Mouse (Mus musculus) liver, postnatal 0 days (tissue): ENCODE data around the gene Kiss1. TPM values are rescaled to one million over a fixed set of nuclear protein-coding genes. Genes with fewer than 3 reads are reported as not detected.

ENCODE experiments used
- ATAC-seq: fragments of 200-750 bp; cut with Nextera tagmentation; 2 replicates; pipeline ENCODE4 v1.8.0; 2017; ENCODE audit warnings: mild to moderate bottlenecking, moderate library complexity
- DNase-seq: peaks from one replicate; pipeline ENCODE4 v3.0.0-alpha.2; 2016
- H3K27ac ChIP-seq: fragments of 300-500 bp; sonication (generic); 2 replicates; pipeline ENCODE4 v1.5.1; 2014; ENCODE audit warnings: antibody characterized with exemption, moderate library complexity, mild to moderate bottlenecking, low read depth
- H3K27me3 ChIP-seq: fragments of 300-500 bp; sonication (generic); 2 replicates; pipeline ENCODE4 v1.6.1; 2014; ENCODE audit warnings: low read length, control low read depth, mixed read lengths; ENCODE audit not compliant: insufficient read depth
- H3K36me3 ChIP-seq: fragments of 300-500 bp; sonication (generic); replicated peaks from 2 replicates; pipeline ENCODE4 v1.6.1; 2014; ENCODE audit warnings: mild to moderate bottlenecking, control low read depth, low read length, moderate library complexity, mixed read lengths; ENCODE audit not compliant: insufficient read depth
- H3K4me1 ChIP-seq: fragments of 300-500 bp; sonication (generic); 2 replicates; pipeline ENCODE4 v1.6.1; 2014; ENCODE audit warnings: antibody characterized with exemption, mild to moderate bottlenecking, control low read depth; ENCODE audit not compliant: insufficient read depth
- H3K4me2 ChIP-seq: fragments of 300-500 bp; sonication (generic); 2 replicates; pipeline ENCODE4 v1.6.1; 2014; ENCODE audit warnings: low read depth, mild to moderate bottlenecking, low read length, moderate library complexity, mixed read lengths
- H3K4me3 ChIP-seq: fragments of 300-500 bp; sonication (generic); 2 replicates; pipeline ENCODE4 v1.5.1; 2014; ENCODE audit warnings: low read depth, low read length
- H3K9ac ChIP-seq: fragments of 300-500 bp; sonication (generic); replicated peaks from 2 replicates; pipeline ENCODE4 v1.6.1; 2014; ENCODE audit warnings: mild to moderate bottlenecking, moderate library complexity
- H3K9me3 ChIP-seq: fragments of 300-500 bp; sonication (generic); 2 replicates; pipeline ENCODE4 v1.6.1; 2016; ENCODE audit warnings: mild to moderate bottlenecking, control low read depth, low read length, mixed read lengths
- CTCF ChIP-seq: sonication (generic); IDR thresholded peaks from 2 replicates; pipeline ENCODE4 v1.5.1; 2016; ENCODE audit warnings: antibody characterized with exemption, low read depth
- EP300 ChIP-seq: IDR thresholded peaks from 2 replicates; pipeline ENCODE4 v1.6.1; 2016; ENCODE audit warnings: antibody characterized with exemption, low read depth, mild to moderate bottlenecking
- WGBS: fragments of 180-500 bp; shearing (Covaris S2); extraction: QIAGEN DNeasy Blood & Tissue Kit; methylation state at CpG from one replicate; pipeline ENCODE4 v1.1.7; 2014; ENCODE audit not compliant: insufficient replicate concordance; 5-methylcytosine and 5-hydroxymethylcytosine counted together
- polyA plus RNA-seq: library from polyadenylated mRNA; unstranded; fragments of >200 nt; fragmentation: Nextera tagmentation; extraction: Ambion mirVana; gene quantifications from 2 replicates; pipeline ENCODE4 v1.2.1, GENCODE M21; 2015

The Kiss1 gene
- polyA plus RNA-seq, 1 experiment from 2014 or later: not detected

- no peaks in the 10 kb centered on the region for H3K9me3 ChIP-seq
- TF ChIP-seq EP300: peak; percentile 68; the same call in 1 of the 2 replicates
- TF ChIP-seq CTCF: no peak
- no peak overlapping the region for H3K4me2 ChIP-seq
Measured at GRCm38 (mm10) chr1:133362103-133362502, 40.4 kb downstream of the Kiss1 start.

GRCm38 (mm10) chr1:133363276-133364021 lies 41.8 kb downstream of the Kiss1 start, which contains the start of gene Etnk2:
Etnk2 (plus strand) TSS chr1:133363572.
- peak within 1 kb of the TSS; percentile 76 for H3K4me2 ChIP-seq
- H3K9me3 ChIP-seq: no peaks in the 10 kb centered on the region
- peak; percentile 91 for DNase-seq
- no peaks in the 10 kb centered on the region for H3K36me3 ChIP-seq
- peak within 1 kb of the TSS; percentile 94 for H3K27ac ChIP-seq
- 3% methylated on average over 52 of the region's 52 CpGs for WGBS
- peaks cover 20% of the 10 kb centered on the region; the same call in 1 of the 2 replicates for H3K27me3 ChIP-seq
- TF ChIP-seq CTCF: no peak
- H3K9ac ChIP-seq: peak within 1 kb of the TSS; percentile 67
- peak within 1 kb of the TSS; percentile 58 for H3K4me3 ChIP-seq
- ATAC-seq: peak; percentile 77
- H3K4me1 ChIP-seq: peaks cover 22% of the 10 kb centered on the region

More at GRCm38 (mm10) chr1:133362103-133362502, 40.4 kb downstream of the Kiss1 start:
- 58% methylated on average over 5 of the region's 5 CpGs for WGBS
- peaks cover 20% of the 10 kb centered on the region; the same call in 1 of the 2 replicates for H3K27me3 ChIP-seq
- peak overlapping the region; percentile 9; the same call in 1 of the 2 replicates for H3K9ac ChIP-seq
- peaks cover 13% of the 10 kb centered on the region for H3K4me1 ChIP-seq
- DNase-seq (no peak), ATAC-seq (peak; percentile 72)
- H3K4me3 ChIP-seq: no peak overlapping the region
- H3K27ac ChIP-seq: peak overlapping the region; percentile 94
- no peaks in the 10 kb centered on the region for H3K36me3 ChIP-seq

GRCm38 (mm10) chr1:133364022-133364630 lies 42.5 kb downstream of the Kiss1 start:
- no peak for ATAC-seq
- Histone ChIP-seq H3K9ac (peak overlapping the region; percentile 67), H3K27ac (peak overlapping the region; percentile 83)

GRCm38 (mm10) chr1:133364890-133365289 lies 43.2 kb downstream of the Kiss1 start:
- Histone ChIP-seq H3K4me3 (peak overlapping the region; percentile 58; the same call in 1 of the 2 replicates), H3K36me3 (no peaks in the 10 kb centered on the region), H3K4me1 (peaks cover 22% of the 10 kb centered on the region), H3K27ac (peak overlapping the region; percentile 83; the same call in 1 of the 2 replicates), H3K9me3 (no peaks in the 10 kb centered on the region), H3K9ac (peak overlapping the region; percentile 55; the same call in 1 of the 2 replicates), H3K4me2 (peak overlapping the region; percentile 76), H3K27me3 (peaks cover 20% of the 10 kb centered on the region; the same call in 1 of the 2 replicates)
- ATAC-seq (no peak), DNase-seq (no peak)
- TF ChIP-seq EP300 (no peak), CTCF (no peak)
- WGBS: 30% methylated on average over 2 of the region's 2 CpGs

More at GRCm38 (mm10) chr1:133364022-133364630, 42.5 kb downstream of the Kiss1 start:
- H3K9me3 ChIP-seq: no peaks in the 10 kb centered on the region
- H3K36me3 ChIP-seq: no peaks in the 10 kb centered on the region
- H3K4me1 ChIP-seq: peaks cover 22% of the 10 kb centered on the region
- H3K27me3 ChIP-seq: peaks cover 20% of the 10 kb centered on the region; the same call in 1 of the 2 replicates
- peak overlapping the region; percentile 58 for H3K4me3 ChIP-seq
- peak overlapping the region; percentile 76 for H3K4me2 ChIP-seq
- WGBS: 7% methylated on average over 27 of the region's 27 CpGs
- TF ChIP-seq CTCF (no peak), EP300 (no peak)
- no peak for DNase-seq

- H3K27ac ChIP-seq: peak overlapping the region; percentile 60
- DNase-seq (no peak), ATAC-seq (peak; percentile 5; the same call in 1 of the 2 replicates)
- H3K36me3 ChIP-seq: no peaks in the 10 kb centered on the region
- H3K9ac ChIP-seq: 0 out of 2 replicates have a peak overlapping the region, but pooled peaks have one; percentile 26
- WGBS: 39% methylated on average over 10 of the region's 10 CpGs
- no peaks in the 10 kb centered on the region for H3K9me3 ChIP-seq
- peaks cover 25% of the 10 kb centered on the region for H3K4me1 ChIP-seq
- peaks cover 20% of the 10 kb centered on the region; the same call in 1 of the 2 replicates for H3K27me3 ChIP-seq
- H3K4me2 ChIP-seq: peak overlapping the region; percentile 76
- TF ChIP-seq CTCF (no peak), EP300 (no peak)
- H3K4me3 ChIP-seq: no peak overlapping the region
Measured at GRCm38 (mm10) chr1:133366951-133367605, 45.4 kb downstream of the Kiss1 start.
